Mouse (Mus musculus): ENCODE data around the gene Srp9. TPM values are rescaled to one million over a fixed set of nuclear protein-coding genes. Genes with fewer than 3 reads are reported as not detected.

Gene Srp9
- polyA plus RNA-seq, 1 experiment = 33.9 TPM

- DNase-seq = no peak
- TF ChIP-seq CTCF (IDR thresholded peaks at IDR 0.05; ENCODE audit: insufficient read depth, low read length) (no peak), POLR2A (IDR thresholded peaks at IDR 0.05; ENCODE audit: borderline replicate concordance, extremely low read depth, low read depth, low read length) (no peak)
- WGBS = 87% methylated on average over 11 of the region's 11 CpGs
- no peak overlapping the region for H3K4me3 ChIP-seq (replicated peaks; ENCODE audit: extremely low read depth, low read depth, low read length)
- H3K4me1 ChIP-seq (ENCODE audit: control insufficient read depth, insufficient read depth, low read length) = peaks cover 2% of the 10 kb centered on the region; the same call in 1 of the 2 replicates
These were observed 11.4 kb upstream of the Srp9 start for GRCm38 (mm10) chr1:182113131-182113530.

- Histone ChIP-seq H3K4me1 (ENCODE audit: control insufficient read depth, insufficient read depth, low read length) (peaks cover 2% of the 10 kb centered on the region; the same call in 1 of the 2 replicates), H3K4me3 (replicated peaks; ENCODE audit: extremely low read depth, low read depth, low read length) (no peak overlapping the region)
- 51% methylated on average over 19 of the region's 19 CpGs for WGBS
- TF ChIP-seq POLR2A (IDR thresholded peaks at IDR 0.05; ENCODE audit: borderline replicate concordance, extremely low read depth, low read depth, low read length) (no peak), CTCF (IDR thresholded peaks at IDR 0.05; ENCODE audit: insufficient read depth, low read length) (no peak)
- DNase-seq = no peak
These were observed 10.7 kb upstream of the Srp9 start for GRCm38 (mm10) chr1:182113587-182114500.

- 15% methylated on average over 5 of the region's 5 CpGs for WGBS
- Histone ChIP-seq H3K4me3 (replicated peaks; ENCODE audit: extremely low read depth, low read depth, low read length) (no peak overlapping the region), H3K4me1 (ENCODE audit: control insufficient read depth, insufficient read depth, low read length) (peaks cover 2% of the 10 kb centered on the region; the same call in 1 of the 2 replicates)
- DNase-seq = peak; percentile 58
- no peak for TF ChIP-seq POLR2A (IDR thresholded peaks at IDR 0.05; ENCODE audit: borderline replicate concordance, extremely low read depth, low read depth, low read length)
- TF ChIP-seq CTCF (IDR thresholded peaks at IDR 0.05; ENCODE audit: insufficient read depth, low read length) = peak; percentile 81
These were observed 9.3 kb upstream of the Srp9 start for GRCm38 (mm10) chr1:182115197-182115596.

DNA sequence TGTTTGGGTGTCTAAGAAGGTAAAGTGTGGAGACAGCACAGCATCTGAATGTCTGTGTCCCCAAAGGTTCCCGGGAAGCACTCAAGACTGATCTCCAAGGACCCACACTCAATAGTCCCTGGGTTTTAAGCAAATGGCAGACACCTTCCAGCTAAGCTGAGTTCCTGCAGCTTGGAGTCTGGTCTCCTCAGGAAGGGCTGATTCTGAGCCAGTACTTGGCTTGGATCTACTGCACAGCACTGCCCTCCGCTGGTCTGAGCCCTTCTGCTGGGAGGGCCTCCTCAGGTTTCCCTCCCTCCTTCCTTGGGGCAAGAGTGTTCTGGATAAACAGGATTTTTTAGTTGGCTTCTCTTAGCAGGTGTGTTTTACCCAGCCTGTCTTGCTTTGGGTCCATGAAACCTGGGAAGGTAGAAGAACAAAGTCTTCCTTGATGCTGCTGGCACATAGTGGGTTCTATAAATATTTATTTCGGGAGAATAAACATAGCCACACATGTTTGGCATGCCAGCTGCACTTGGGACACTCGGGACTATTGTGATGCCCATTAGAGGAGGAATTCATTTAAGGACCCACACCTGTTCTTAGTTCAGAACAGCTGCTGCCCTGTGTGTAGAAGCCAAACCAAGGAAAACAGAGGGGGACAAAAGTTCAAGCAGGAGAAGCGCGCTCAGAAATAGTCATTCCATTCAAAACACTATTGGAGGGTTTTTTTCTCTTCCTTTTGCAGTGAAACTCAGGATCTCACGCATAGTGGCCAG is 8.7 kb upstream of the Srp9 start:
- Histone ChIP-seq H3K4me3 (replicated peaks; ENCODE audit: extremely low read depth, low read depth, low read length) (no peak overlapping the region), H3K4me1 (ENCODE audit: control insufficient read depth, insufficient read depth, low read length) (peaks cover 2% of the 10 kb centered on the region; the same call in 1 of the 2 replicates)
- TF ChIP-seq CTCF (IDR thresholded peaks at IDR 0.05; ENCODE audit: insufficient read depth, low read length) (peak; percentile 63), POLR2A (IDR thresholded peaks at IDR 0.05; ENCODE audit: borderline replicate concordance, extremely low read depth, low read depth, low read length) (no peak)
- DNase-seq = peak; percentile 61
- WGBS = 25% methylated on average over 7 of the region's 7 CpGs

- TF ChIP-seq POLR2A (IDR thresholded peaks at IDR 0.05; ENCODE audit: borderline replicate concordance, extremely low read depth, low read depth, low read length) = no peak
- no peak for TF ChIP-seq CTCF (IDR thresholded peaks at IDR 0.05; ENCODE audit: insufficient read depth, low read length)
- DNase-seq = no peak
- H3K4me1 ChIP-seq (ENCODE audit: control insufficient read depth, insufficient read depth, low read length) = peaks cover 3% of the 10 kb centered on the region; the same call in 1 of the 2 replicates
- 78% methylated on average over 4 of the region's 4 CpGs for WGBS
- no peak overlapping the region for H3K4me3 ChIP-seq (replicated peaks; ENCODE audit: extremely low read depth, low read depth, low read length)
These were observed 2.1 kb upstream of the Srp9 start for GRCm38 (mm10) chr1:182122413-182122812.

DNA sequence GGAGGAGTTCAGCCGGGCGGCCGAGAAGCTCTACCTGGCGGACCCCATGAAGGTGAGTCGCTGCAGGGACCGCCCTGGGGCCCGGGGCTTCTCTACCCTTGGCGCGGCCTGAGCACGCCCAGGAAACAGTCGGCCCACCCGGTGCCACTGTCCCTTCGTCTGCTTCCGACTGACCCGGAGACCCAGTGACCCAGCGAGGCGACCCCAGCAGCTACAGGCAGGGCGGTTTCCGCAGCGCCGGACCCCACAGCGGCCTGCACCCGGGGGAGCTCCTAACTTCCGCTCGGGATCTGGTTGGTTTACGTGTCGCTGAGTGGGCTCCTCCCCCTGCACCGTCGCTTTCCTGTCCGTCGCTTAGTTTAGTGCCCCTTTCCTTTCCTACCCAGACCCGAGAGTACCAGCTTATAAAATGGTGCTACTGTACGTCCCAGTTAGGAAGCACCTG is 409 bp downstream of the Srp9 start:
- WGBS = under 1% methylated on average over 33 of the region's 33 CpGs
- no peak for DNase-seq
- peaks cover 3% of the 10 kb centered on the region; the same call in 1 of the 2 replicates for H3K4me1 ChIP-seq (ENCODE audit: control insufficient read depth, insufficient read depth, low read length)
- TF ChIP-seq POLR2A (IDR thresholded peaks at IDR 0.05; ENCODE audit: borderline replicate concordance, extremely low read depth, low read depth, low read length) = peak; percentile 52; the same call in 1 of the 2 replicates
- TF ChIP-seq CTCF (IDR thresholded peaks at IDR 0.05; ENCODE audit: insufficient read depth, low read length) = no peak
- H3K4me3 ChIP-seq (replicated peaks; ENCODE audit: extremely low read depth, low read depth, low read length) = peak overlapping the region; percentile 94

DNA sequence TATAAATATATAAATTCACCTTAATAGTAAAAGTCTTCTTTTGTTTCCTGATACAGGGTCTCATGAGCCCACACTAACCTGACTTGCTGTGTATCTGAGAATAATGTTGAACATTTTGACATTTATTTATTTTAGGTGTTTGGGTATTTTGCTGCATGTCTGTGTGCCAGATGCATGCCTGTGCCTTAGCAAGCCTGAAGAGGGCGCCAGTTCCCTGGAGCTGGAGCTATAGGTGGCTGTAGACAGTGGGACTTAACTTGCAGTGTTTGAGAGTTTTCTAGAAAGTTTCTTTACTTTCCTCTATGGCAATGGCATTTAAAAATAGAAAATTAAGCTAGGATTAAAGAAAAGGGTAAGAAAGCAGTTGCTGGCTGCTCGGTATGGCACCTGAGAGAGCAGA is 6.3 kb downstream of the Srp9 start:
- TF ChIP-seq POLR2A (IDR thresholded peaks at IDR 0.05; ENCODE audit: borderline replicate concordance, extremely low read depth, low read depth, low read length) (no peak), CTCF (IDR thresholded peaks at IDR 0.05; ENCODE audit: insufficient read depth, low read length) (peak; percentile 76)
- no peaks in the 10 kb centered on the region; the same call in 1 of the 2 replicates for H3K4me1 ChIP-seq (ENCODE audit: control insufficient read depth, insufficient read depth, low read length)
- WGBS = 54% methylated on average over 2 of the region's 2 CpGs
- H3K4me3 ChIP-seq (replicated peaks; ENCODE audit: extremely low read depth, low read depth, low read length) = no peak overlapping the region
- no peak for DNase-seq

DNA sequence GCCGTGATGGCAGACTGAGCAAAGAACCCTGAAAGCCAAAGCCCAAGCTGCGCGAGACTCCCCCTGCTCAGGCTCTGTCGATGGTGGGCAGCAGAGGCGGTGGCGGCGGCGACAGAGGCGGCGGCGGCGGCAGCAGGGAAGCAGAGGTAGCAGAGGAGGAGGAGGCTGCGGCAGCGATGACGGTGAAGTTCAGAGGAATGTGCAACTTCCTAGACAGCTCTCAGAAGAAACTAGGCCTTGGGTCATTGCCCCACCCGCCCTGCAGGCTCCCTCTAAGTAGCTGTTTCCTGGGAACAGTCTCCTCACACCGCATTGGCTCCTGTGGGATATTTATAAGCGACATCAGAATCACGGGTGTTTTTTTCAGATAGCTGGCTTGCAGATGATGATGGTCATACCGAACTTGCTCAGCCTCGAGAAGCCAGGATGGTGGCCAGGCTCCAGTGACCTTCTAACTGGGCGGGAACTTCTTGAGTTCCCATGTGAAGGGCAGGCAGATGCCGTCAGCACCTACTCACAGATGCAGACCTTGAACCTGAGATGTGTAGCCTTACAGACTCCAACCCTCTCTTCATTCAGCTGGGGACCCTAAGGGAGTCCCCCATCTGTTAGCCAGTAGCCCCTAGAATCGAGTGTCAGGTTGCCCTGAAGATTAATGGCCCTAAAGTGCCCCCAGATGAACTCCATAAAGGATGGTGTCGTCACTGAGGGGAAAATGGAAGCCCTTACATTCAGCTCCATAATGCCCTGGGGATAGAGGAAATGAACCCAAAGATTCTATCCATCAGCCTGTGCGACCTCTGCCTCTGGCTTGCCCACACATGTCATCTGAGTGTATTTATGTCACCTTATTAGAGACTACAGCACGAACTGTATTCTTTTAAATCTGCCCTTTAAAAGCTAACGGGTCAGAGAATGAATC is 12.9 kb downstream of the Srp9 start:
- no peaks in the 10 kb centered on the region for H3K4me1 ChIP-seq (ENCODE audit: control insufficient read depth, insufficient read depth, low read length)
- H3K4me3 ChIP-seq (replicated peaks; ENCODE audit: extremely low read depth, low read depth, low read length) = no peak overlapping the region
- DNase-seq = no peak
- TF ChIP-seq POLR2A (IDR thresholded peaks at IDR 0.05; ENCODE audit: borderline replicate concordance, extremely low read depth, low read depth, low read length) = no peak
- no peak for TF ChIP-seq CTCF (IDR thresholded peaks at IDR 0.05; ENCODE audit: insufficient read depth, low read length)
- 42% methylated on average over 28 of the region's 28 CpGs for WGBS

Measured in lung, adult 2 months (tissue).